Mouse (Mus musculus) myocyte (in vitro differentiated cells): Measurements from ENCODE around the gene Clec2d. TPM values are rescaled to one million over a fixed set of nuclear protein-coding genes. Genes with fewer than 3 reads are reported as not detected.

Source experiments
- H3K27me3 ChIP-seq: one replicate; pipeline ENCODE4 v1.6.1; 2011; ENCODE audit not compliant: control insufficient read depth, insufficient read depth, insufficient read length
- H3K36me3 ChIP-seq: one replicate; pipeline ENCODE4 v1.6.1; 2011; ENCODE audit not compliant: control insufficient read depth, insufficient read depth
- H3K4me2 ChIP-seq: one replicate; pipeline ENCODE4 v1.6.1; 2011; ENCODE audit warnings: low read depth, control low read depth
- H3K4me3 ChIP-seq: one replicate; pipeline ENCODE4 v1.5.1; 2011; ENCODE audit warnings: mild to moderate bottlenecking, control low read depth, moderate library complexity
- H3K79me2 ChIP-seq: one replicate; pipeline ENCODE4 v1.6.1; 2011; ENCODE audit not compliant: control insufficient read depth, insufficient read depth
- H3ac ChIP-seq: one replicate; pipeline ENCODE4 v1.6.1; 2011; ENCODE audit not compliant: control insufficient read depth, insufficient read length
- CEBPB ChIP-seq: IDR thresholded peaks from 2 replicates; pipeline ENCODE4 v1.6.1; 2011; ENCODE audit warnings: mild to moderate bottlenecking, moderate library complexity; ENCODE audit not compliant: poor library complexity, insufficient read depth, severe bottlenecking
- E2F4 ChIP-seq: IDR thresholded peaks from one replicate; pipeline ENCODE4 v1.6.1; 2011; ENCODE audit warnings: mild to moderate bottlenecking, control low read depth, moderate library complexity; ENCODE audit not compliant: insufficient read depth
- MAX ChIP-seq: IDR thresholded peaks from one replicate; pipeline ENCODE4 v1.6.1; 2011; ENCODE audit warnings: low read depth, mild to moderate bottlenecking, control low read depth
- MYOD1 ChIP-seq, 3 experiments: IDR thresholded peaks; one replicate each; pipeline ENCODE4 v1.6.1; 2011; ENCODE audit warnings: control low read depth in 2 of 3, low read depth in 2 of 3, mild to moderate bottlenecking in 2 of 3, moderate library complexity in 1 of 3; ENCODE audit not compliant: insufficient read length in 2 of 3, control insufficient read depth in 1 of 3
- MYOG ChIP-seq, 3 experiments: IDR thresholded peaks; one replicate each; pipeline ENCODE4 v1.6.1; 2011; ENCODE audit warnings: control low read depth in 2 of 3, low read depth in 2 of 3, mild to moderate bottlenecking in 2 of 3; ENCODE audit not compliant: insufficient read length in 2 of 3, control insufficient read depth in 1 of 3, insufficient read depth in 1 of 3
- POLR2A ChIP-seq: IDR thresholded peaks from one replicate; pipeline ENCODE4 v1.6.1; 2011; ENCODE audit warnings: low read depth, mild to moderate bottlenecking, control low read depth, moderate library complexity; ENCODE audit not compliant: insufficient read length
- POLR2AphosphoS2 ChIP-seq: IDR thresholded peaks from one replicate; pipeline ENCODE4 v1.6.1; 2011; ENCODE audit warnings: low read depth, control low read depth; ENCODE audit not compliant: insufficient read length
- REST ChIP-seq: IDR thresholded peaks from one replicate; pipeline ENCODE4 v1.6.1; 2011; ENCODE audit warnings: mild to moderate bottlenecking, control low read depth, moderate library complexity; ENCODE audit not compliant: insufficient read depth, insufficient read length
- SRF ChIP-seq: IDR thresholded peaks from one replicate; pipeline ENCODE4 v1.6.1; 2011; ENCODE audit warnings: low read depth; ENCODE audit not compliant: control insufficient read depth, insufficient read length
- TCF12 ChIP-seq: IDR thresholded peaks from one replicate; pipeline ENCODE4 v1.6.1; 2011; ENCODE audit warnings: mild to moderate bottlenecking, control low read depth; ENCODE audit not compliant: poor library complexity, insufficient read depth, severe bottlenecking
- TCF3 ChIP-seq: IDR thresholded peaks from one replicate; pipeline ENCODE4 v1.6.1; 2011; ENCODE audit warnings: low read depth, control low read depth; ENCODE audit not compliant: insufficient read length
- USF1 ChIP-seq: IDR thresholded peaks from one replicate; pipeline ENCODE4 v1.6.1; 2011; ENCODE audit warnings: low read depth, mild to moderate bottlenecking, control low read depth, moderate library complexity
- polyA plus RNA-seq: library from polyadenylated mRNA; unstranded; fragments of >200 nt; fragmentation: generic; extraction: Trizol; gene quantifications from one replicate; pipeline ENCODE4 v1.2.1, GENCODE M21; 2012; ENCODE audit warnings: missing spikeins

The Clec2d gene
- polyA plus RNA-seq, 1 experiment, result 19.7 TPM

DNA sequence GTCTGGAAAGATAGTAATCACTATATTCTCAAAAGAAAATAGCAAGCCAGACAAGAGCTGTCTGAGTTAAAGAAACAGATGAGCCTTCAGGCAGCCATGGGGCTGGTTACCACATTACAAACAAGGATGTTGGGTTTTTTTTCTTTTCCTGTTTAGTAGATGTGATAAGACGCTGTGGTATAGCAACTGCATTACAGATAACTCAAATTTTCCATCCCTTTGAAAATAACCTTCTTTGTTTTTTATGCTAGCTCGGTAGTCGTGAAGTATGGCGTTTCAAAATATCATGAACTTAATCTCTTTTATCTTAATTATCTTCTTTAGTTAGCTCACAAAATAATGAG, 30.0 kb downstream of the Clec2d start:
- H3K27me3 ChIP-seq, result no peaks in the 10 kb centered on the region
- H3K4me2 ChIP-seq, result no peak overlapping the region
- H3K36me3 ChIP-seq, result no peaks in the 10 kb centered on the region
- TF ChIP-seq MAX, result no peak
- no peak for TF ChIP-seq TCF3
- no peak for TF ChIP-seq E2F4
- no peak for TF ChIP-seq TCF12
- TF ChIP-seq SRF, result no peak
- TF ChIP-seq USF1, result no peak
- TF ChIP-seq REST, result no peak
- no peak for TF ChIP-seq CEBPB
- TF ChIP-seq POLR2AphosphoS2, result no peak
- no peak for TF ChIP-seq POLR2A
- TF ChIP-seq MYOD1 (IDR thresholded peaks at IDR 0.05; ENCODE audit: control insufficient read depth in 1 of 3, insufficient read length in 2 of 3, low read depth in 2 of 3), result no peak
- TF ChIP-seq MYOG (IDR thresholded peaks at IDR 0.05; ENCODE audit: control insufficient read depth in 1 of 3, insufficient read depth in 1 of 3, insufficient read length in 2 of 3, low read depth in 2 of 3), result no peak
- H3K4me3 ChIP-seq, result no peak overlapping the region
- no peaks in the 10 kb centered on the region for H3K79me2 ChIP-seq
- H3ac ChIP-seq, result no peak overlapping the region

DNA sequence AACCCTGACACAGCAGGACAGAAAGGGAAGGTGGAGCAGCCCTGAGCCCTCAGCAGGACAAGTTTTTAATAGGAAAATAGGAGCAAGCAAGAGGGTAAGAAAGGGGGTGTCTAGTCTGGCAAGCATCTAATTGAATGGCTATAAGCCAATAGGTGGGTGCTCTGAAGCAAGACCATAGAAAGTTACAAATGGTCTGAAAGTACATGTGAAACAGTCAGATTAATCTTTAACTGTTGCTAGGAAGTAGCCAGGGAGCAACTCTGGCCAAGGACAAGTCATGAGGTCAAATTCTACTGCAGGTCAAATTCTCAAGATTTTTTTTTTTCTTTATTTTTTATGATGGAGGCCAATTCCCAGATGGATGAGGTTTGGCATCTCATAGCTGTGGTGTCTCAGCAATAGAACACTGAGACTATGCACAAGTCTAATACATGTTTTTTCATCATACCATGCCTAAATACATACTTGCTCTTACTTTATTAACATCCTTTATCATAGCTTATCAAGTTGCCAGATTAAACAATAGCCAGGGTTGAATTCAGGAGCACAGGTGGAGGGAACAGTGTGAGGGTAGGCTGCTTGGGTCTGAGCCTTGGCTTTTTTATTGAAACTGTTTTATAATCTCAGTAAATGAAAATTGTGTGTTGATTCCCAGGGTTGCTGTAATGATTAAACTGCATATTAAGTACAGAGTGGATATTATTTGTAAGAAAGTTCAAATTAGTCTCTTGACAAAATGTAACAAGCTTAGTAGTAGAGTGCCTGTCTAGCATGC, 32.2 kb downstream of the Clec2d start:
- Histone ChIP-seq H3K79me2 (no peaks in the 10 kb centered on the region), H3K36me3 (no peaks in the 10 kb centered on the region), H3K4me2 (no peak overlapping the region), H3K4me3 (no peak overlapping the region), H3K27me3 (no peaks in the 10 kb centered on the region), H3ac (no peak overlapping the region)
- TF ChIP-seq MAX (no peak), REST (no peak), MYOG (IDR thresholded peaks at IDR 0.05; ENCODE audit: control insufficient read depth in 1 of 3, insufficient read depth in 1 of 3, insufficient read length in 2 of 3, low read depth in 2 of 3) (no peak), POLR2A (no peak), USF1 (no peak), SRF (no peak), POLR2AphosphoS2 (no peak), MYOD1 (IDR thresholded peaks at IDR 0.05; ENCODE audit: control insufficient read depth in 1 of 3, insufficient read length in 2 of 3, low read depth in 2 of 3) (no peak), CEBPB (no peak), E2F4 (no peak), TCF12 (no peak), TCF3 (no peak)

DNA sequence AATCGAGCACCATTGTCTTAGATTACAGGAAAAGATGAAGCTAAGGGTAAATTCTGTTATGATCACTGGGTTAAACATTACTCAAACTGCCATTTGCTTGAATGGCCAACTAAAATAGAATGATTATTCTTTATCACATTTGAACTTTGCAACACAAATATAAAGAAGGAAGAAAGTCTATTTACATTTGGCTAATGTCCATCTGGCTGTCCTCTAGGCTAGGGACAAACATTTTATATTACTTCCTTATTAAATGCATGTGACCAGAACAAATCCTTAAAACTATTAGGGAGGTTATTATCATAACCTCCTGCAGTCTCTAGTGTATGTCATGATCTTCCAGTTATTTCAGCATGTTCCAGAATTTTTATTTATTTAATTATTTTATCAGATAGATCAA, 33.1 kb downstream of the Clec2d start:
- Histone ChIP-seq H3K4me2 (no peak overlapping the region), H3K79me2 (no peaks in the 10 kb centered on the region), H3K4me3 (no peak overlapping the region), H3ac (no peak overlapping the region), H3K36me3 (no peaks in the 10 kb centered on the region), H3K27me3 (no peaks in the 10 kb centered on the region)
- TF ChIP-seq E2F4 (no peak), MAX (no peak), MYOD1 (IDR thresholded peaks at IDR 0.05; ENCODE audit: control insufficient read depth in 1 of 3, insufficient read length in 2 of 3, low read depth in 2 of 3) (no peak), REST (no peak), POLR2AphosphoS2 (no peak), MYOG (IDR thresholded peaks at IDR 0.05; ENCODE audit: control insufficient read depth in 1 of 3, insufficient read depth in 1 of 3, insufficient read length in 2 of 3, low read depth in 2 of 3) (no peak), CEBPB (no peak), POLR2A (no peak), SRF (no peak), USF1 (no peak), TCF12 (no peak), TCF3 (no peak)

DNA sequence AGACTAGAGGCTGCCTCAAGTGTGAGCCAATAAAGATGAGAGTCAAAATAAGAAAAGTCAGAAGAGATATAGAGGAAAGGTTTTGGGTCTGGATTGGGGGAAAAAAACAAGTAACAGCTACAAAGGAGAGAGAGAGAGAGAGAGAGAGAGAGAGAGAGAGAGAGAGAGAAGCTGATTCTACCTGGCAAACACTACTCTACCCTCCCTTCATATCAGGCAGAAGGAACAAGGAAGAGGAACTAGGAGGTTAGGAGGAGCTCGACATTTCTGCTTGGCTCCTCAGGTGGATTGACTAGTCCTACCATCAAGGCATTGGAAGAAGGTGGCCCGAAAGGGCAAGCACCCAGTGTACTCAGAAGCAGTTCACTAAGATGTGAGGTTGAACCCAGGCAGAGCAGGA, 33.8 kb downstream of the Clec2d start:
- H3K79me2 ChIP-seq, result no peaks in the 10 kb centered on the region

More for the DNA sequence above, 33.8 kb downstream of the Clec2d start:
- Histone ChIP-seq H3ac (no peak overlapping the region), H3K4me3 (no peak overlapping the region), H3K4me2 (no peak overlapping the region), H3K36me3 (no peaks in the 10 kb centered on the region), H3K27me3 (no peaks in the 10 kb centered on the region)
- TF ChIP-seq TCF12, result no peak
- TF ChIP-seq USF1, result no peak
- no peak for TF ChIP-seq MYOD1 (IDR thresholded peaks at IDR 0.05; ENCODE audit: control insufficient read depth in 1 of 3, insufficient read length in 2 of 3, low read depth in 2 of 3)
- TF ChIP-seq MAX, result no peak
- TF ChIP-seq E2F4, result no peak
- no peak for TF ChIP-seq SRF
- TF ChIP-seq POLR2AphosphoS2, result no peak
- TF ChIP-seq CEBPB, result no peak
- no peak for TF ChIP-seq REST
- TF ChIP-seq MYOG (IDR thresholded peaks at IDR 0.05; ENCODE audit: control insufficient read depth in 1 of 3, insufficient read depth in 1 of 3, insufficient read length in 2 of 3, low read depth in 2 of 3), result no peak
- TF ChIP-seq TCF3, result no peak
- TF ChIP-seq POLR2A, result no peak
